7 mouse cellular contexts compared by ENCODE assay signal in genomic region chr1:193153561-193153960, GRCm38 (mm10). TPM values are rescaled to one million over a fixed set of nuclear protein-coding genes. Genes with fewer than 3 reads are reported as not detected.
DNase-seq lines count a peak whose midpoint lies in the region; ATAC-seq lines count a peak whose summit lies in the region.

No protein-coding gene starts in this region.

- WGBS in neural tube, embryonic 11.5 days: 25% methylated on average over 16 of the region's 16 CpGs
- WGBS in intestine, embryonic 16.5 days: 20% methylated on average over 16 of the region's 16 CpGs
- WGBS in limb, embryonic 15.5 days: 24% methylated on average over 16 of the region's 16 CpGs
- 24% methylated on average over 16 of the region's 16 CpGs for WGBS in stomach, embryonic 14.5 days

- H3K9me3 ChIP-seq in neural tube, embryonic 11.5 days (ENCODE audit: control insufficient read depth, low read length): no peaks in the 10 kb centered on the region
- H3K9me3 ChIP-seq in intestine, embryonic 16.5 days (ENCODE audit: control insufficient read depth, low read length): no peaks in the 10 kb centered on the region
- no peaks in the 10 kb centered on the region for H3K9me3 ChIP-seq in limb, embryonic 15.5 days
- no peaks in the 10 kb centered on the region for H3K9me3 ChIP-seq in stomach, embryonic 14.5 days (ENCODE audit: control insufficient read depth, low read depth, low read length)

- H3K4me3 ChIP-seq in neural tube, embryonic 11.5 days (ENCODE audit: low read depth, low read length): peak overlapping the region; percentile 23; the same call in 1 of the 2 replicates
- peak overlapping the region; percentile 54 for H3K4me3 ChIP-seq in intestine, embryonic 16.5 days (ENCODE audit: low read length)
- H3K4me3 ChIP-seq in limb, embryonic 15.5 days: peak overlapping the region; percentile 45
- H3K4me3 ChIP-seq in stomach, embryonic 14.5 days (ENCODE audit: low read depth, low read length): peak overlapping the region; percentile 42

- H3K27ac ChIP-seq in neural tube, embryonic 11.5 days (ENCODE audit: low read depth, low read length): no peak overlapping the region
- peak overlapping the region; percentile 88 for H3K27ac ChIP-seq in intestine, embryonic 16.5 days (ENCODE audit: low read length)
- peak overlapping the region; percentile 40; the same call in 1 of the 2 replicates for H3K27ac ChIP-seq in limb, embryonic 15.5 days
- peak overlapping the region; percentile 58; the same call in 1 of the 2 replicates for H3K27ac ChIP-seq in stomach, embryonic 14.5 days (ENCODE audit: low read length)

- no peaks in the 10 kb centered on the region for H3K36me3 ChIP-seq in neural tube, embryonic 11.5 days (ENCODE audit: control insufficient read depth, insufficient read depth, low read length)
- H3K36me3 ChIP-seq in intestine, embryonic 16.5 days (ENCODE audit: control insufficient read depth, insufficient read depth, low read length): no peaks in the 10 kb centered on the region
- no peaks in the 10 kb centered on the region for H3K36me3 ChIP-seq in limb, embryonic 15.5 days
- H3K36me3 ChIP-seq in stomach, embryonic 14.5 days (ENCODE audit: control insufficient read depth, insufficient read depth, low read length): no peaks in the 10 kb centered on the region

- 0 out of 2 replicates have a peak, but pooled peaks cover 4% of the 10 kb centered on the region for H3K4me1 ChIP-seq in neural tube, embryonic 11.5 days (ENCODE audit: control insufficient read depth, insufficient read depth, low read length)
- H3K4me1 ChIP-seq in intestine, embryonic 16.5 days (ENCODE audit: control insufficient read depth, insufficient read depth, low read length): peaks cover 11% of the 10 kb centered on the region
- H3K4me1 ChIP-seq in limb, embryonic 15.5 days: peaks cover 35% of the 10 kb centered on the region
- H3K4me1 ChIP-seq in stomach, embryonic 14.5 days (ENCODE audit: control insufficient read depth, insufficient read depth, low read length): peaks cover 19% of the 10 kb centered on the region; the same call in 1 of the 2 replicates

- no peak for ATAC-seq in neural tube, embryonic 11.5 days (ENCODE audit: insufficient read depth, low FRiP score, low TSS enrichment)
- peak; percentile 66 for ATAC-seq in intestine, embryonic 16.5 days
- no peak for ATAC-seq in limb, embryonic 15.5 days (ENCODE audit: insufficient number of reproducible peaks, low FRiP score, low TSS enrichment, low read depth)
- peak; percentile 50 for ATAC-seq in stomach, embryonic 14.5 days (ENCODE audit: insufficient number of reproducible peaks, insufficient read depth, low FRiP score, low read depth)

- H3K27me3 ChIP-seq in neural tube, embryonic 11.5 days (ENCODE audit: control insufficient read depth, insufficient read depth, low read length): peaks cover 26% of the 10 kb centered on the region
- H3K27me3 ChIP-seq in intestine, embryonic 16.5 days (replicated peaks; ENCODE audit: control insufficient read depth, insufficient read depth, low read length): peaks cover 3% of the 10 kb centered on the region; the same call in 1 of the 2 replicates
- H3K27me3 ChIP-seq in limb, embryonic 15.5 days: peaks cover 22% of the 10 kb centered on the region
- H3K27me3 ChIP-seq in stomach, embryonic 14.5 days (ENCODE audit: control insufficient read depth, insufficient read depth, low read length): peaks cover 9% of the 10 kb centered on the region; the same call in 1 of the 2 replicates

- H3K4me2 ChIP-seq in neural tube, embryonic 11.5 days (ENCODE audit: low read depth): no peak overlapping the region
- peak overlapping the region; percentile 51 for H3K4me2 ChIP-seq in intestine, embryonic 16.5 days (ENCODE audit: low read depth, low read length)
- peak overlapping the region; percentile 67 for H3K4me2 ChIP-seq in limb, embryonic 15.5 days
- H3K4me2 ChIP-seq in stomach, embryonic 14.5 days (replicated peaks; ENCODE audit: low read depth, low read length): peak overlapping the region; percentile 55

- no peak overlapping the region for H3K9ac ChIP-seq in neural tube, embryonic 11.5 days (ENCODE audit: low read length)
- H3K9ac ChIP-seq in intestine, embryonic 16.5 days (ENCODE audit: low read depth, low read length): peak overlapping the region; percentile 80
- peak overlapping the region; percentile 26; the same call in 1 of the 2 replicates for H3K9ac ChIP-seq in limb, embryonic 15.5 days
- peak overlapping the region; percentile 26; the same call in 1 of the 2 replicates for H3K9ac ChIP-seq in stomach, embryonic 14.5 days (replicated peaks; ENCODE audit: low read depth, low read length)

- DNase-seq in neural tube, embryonic 11.5 days (ENCODE audit: low spot score): no peak
- no peak for DNase-seq in neural tube, embryonic 10.5 days (ENCODE audit: extremely low spot score, low spot score)
- no peak for DNase-seq in cerebellum, adult 11 months
- no peak for DNase-seq in c-Kit-positive CD71-positive TER-119-positive erythroid progenitor cells, embryonic 14.5 days (ENCODE audit: low spot score)

RNA-seq across cellular contexts. Expression of gene Irf6, which starts 0.7 kb away (rescaled TPM):
- polyA plus RNA-seq in neural tube, embryonic 11.5 days (2014; fragmentation: Nextera tagmentation; extraction: Ambion mirVana): 5.4 and 5.5 TPM in 2 replicates
- polyA plus RNA-seq in intestine, embryonic 16.5 days (2015; fragmentation: Nextera tagmentation; extraction: Ambion mirVana): 95.0 and 106 TPM in 2 replicates
- 50.1 and 56.9 TPM in 2 replicates for polyA plus RNA-seq in limb, embryonic 15.5 days (2015; fragmentation: Nextera tagmentation; extraction: Ambion mirVana)
- 56.6 and 61.0 TPM in 2 replicates for polyA plus RNA-seq in stomach, embryonic 14.5 days (2014; fragmentation: Nextera tagmentation; extraction: Ambion mirVana)

RNA-seq across cellular contexts. Expression of gene A130010J15Rik, which starts 14.3 kb away (rescaled TPM):
- polyA plus RNA-seq in neural tube, embryonic 11.5 days (2014; fragmentation: Nextera tagmentation; extraction: Ambion mirVana): 16.6 and 17.2 TPM in 2 replicates
- polyA plus RNA-seq in intestine, embryonic 16.5 days (2015; fragmentation: Nextera tagmentation; extraction: Ambion mirVana): 13.0 and 13.7 TPM in 2 replicates
- polyA plus RNA-seq in limb, embryonic 15.5 days (2015; fragmentation: Nextera tagmentation; extraction: Ambion mirVana): 16.5 and 18.1 TPM in 2 replicates
- 16.6 and 18.5 TPM in 2 replicates for polyA plus RNA-seq in stomach, embryonic 14.5 days (2014; fragmentation: Nextera tagmentation; extraction: Ambion mirVana)

RNA-seq across cellular contexts. Expression of gene Diexf, which starts 23.5 kb away (rescaled TPM):
- polyA plus RNA-seq in neural tube, embryonic 11.5 days (2014; fragmentation: Nextera tagmentation; extraction: Ambion mirVana): 10.8 and 11.3 TPM in 2 replicates
- polyA plus RNA-seq in intestine, embryonic 16.5 days (2015; fragmentation: Nextera tagmentation; extraction: Ambion mirVana): 5.0 and 9.2 TPM in 2 replicates
- polyA plus RNA-seq in limb, embryonic 15.5 days (2015; fragmentation: Nextera tagmentation; extraction: Ambion mirVana): 7.3 and 10.3 TPM in 2 replicates
- 10.6 and 10.9 TPM in 2 replicates for polyA plus RNA-seq in stomach, embryonic 14.5 days (2014; fragmentation: Nextera tagmentation; extraction: Ambion mirVana)

RNA-seq across cellular contexts. Expression of gene Traf3ip3, which starts 47.9 kb away (rescaled TPM):
- polyA plus RNA-seq in neural tube, embryonic 11.5 days (2014; fragmentation: Nextera tagmentation; extraction: Ambion mirVana): 1.6 and 2.6 TPM in 2 replicates
- 3.4 and 4.0 TPM in 2 replicates for polyA plus RNA-seq in intestine, embryonic 16.5 days (2015; fragmentation: Nextera tagmentation; extraction: Ambion mirVana)
- polyA plus RNA-seq in limb, embryonic 15.5 days (2015; fragmentation: Nextera tagmentation; extraction: Ambion mirVana): 16.3 and 44.2 TPM in 2 replicates
- 1.4 and 2.8 TPM in 2 replicates for polyA plus RNA-seq in stomach, embryonic 14.5 days (2014; fragmentation: Nextera tagmentation; extraction: Ambion mirVana)

RNA-seq across cellular contexts. Expression of gene Lamb3, which starts 53.9 kb away (rescaled TPM):
- polyA plus RNA-seq in neural tube, embryonic 11.5 days (2014; fragmentation: Nextera tagmentation; extraction: Ambion mirVana): 0.09 and 0.62 TPM in 2 replicates
- 4.1 and 4.3 TPM in 2 replicates for polyA plus RNA-seq in intestine, embryonic 16.5 days (2015; fragmentation: Nextera tagmentation; extraction: Ambion mirVana)
- polyA plus RNA-seq in limb, embryonic 15.5 days (2015; fragmentation: Nextera tagmentation; extraction: Ambion mirVana): 8.6 and 11.1 TPM in 2 replicates
- 9.7 and 13.7 TPM in 2 replicates for polyA plus RNA-seq in stomach, embryonic 14.5 days (2014; fragmentation: Nextera tagmentation; extraction: Ambion mirVana)

Comparison
In these comparisons a context has a peak if more than half of its experiments do, and no peak if none do; other contexts are left out.
1. ATAC-seq: peak in intestine, embryonic 16.5 days (single experiment) and stomach, embryonic 14.5 days (single experiment); none in neural tube, embryonic 11.5 days (single experiment) and limb, embryonic 15.5 days (single experiment).
2. Peak in every context shown above with its lines, with median percentiles within 50 percentile points of each other: H3K4me3 ChIP-seq.